Mouse (Mus musculus): Measurements from ENCODE around the gene Krt76. TPM values are rescaled to one million over a fixed set of nuclear protein-coding genes. Genes with fewer than 3 reads are reported as not detected.

Gene Krt76
- total RNA-seq, 1 experiment, result 0.09 TPM

DNA sequence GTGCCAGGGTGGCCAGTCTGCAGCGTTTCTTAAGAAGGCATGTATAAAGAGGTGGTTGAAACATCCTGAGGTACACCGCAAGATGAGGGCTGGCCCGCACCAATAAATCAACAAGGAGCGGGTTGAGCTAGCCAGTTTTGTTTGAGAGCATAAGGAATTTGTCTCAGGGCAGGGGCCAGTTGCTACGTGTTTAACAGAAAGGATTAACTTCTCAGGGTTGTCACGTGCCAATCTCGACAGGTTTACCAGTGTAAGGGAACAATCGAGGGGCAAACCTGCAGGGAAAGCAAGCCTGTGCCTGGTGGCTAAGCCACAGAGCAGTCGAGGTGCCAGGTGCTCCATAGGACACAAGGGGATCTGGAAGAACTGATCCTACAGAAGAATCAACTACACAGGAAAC, 49.5 kb downstream of the Krt76 start:
- peaks cover 0 to 1% of the 10 kb centered on the region in 2 experiments; a peak in 1 of 4 replicates for H3K4me1 ChIP-seq (ENCODE audit: control insufficient read depth in 2 of 2, insufficient read depth in 2 of 2, low read length in 2 of 2, poor library complexity in 1 of 2)
- in situ Hi-C loops (cut with MboI; ENCODE audit: low sequenced_read_pairs in 2 of 2, unreplicated experiment in 2 of 2), result no loop called here
- H3K9ac ChIP-seq (ENCODE audit: insufficient read depth, low read depth, low read length, poor library complexity, severe bottlenecking), result no peak overlapping the region
- no peak overlapping the region for H3K27ac ChIP-seq (ENCODE audit: insufficient read depth, low read depth, low read length, poor library complexity, severe bottlenecking)
- no peak overlapping the region for H3K4me3 ChIP-seq (ENCODE audit: insufficient read depth in 1 of 2, low read depth in 1 of 2, low read length in 2 of 2, poor library complexity in 1 of 2, severe bottlenecking in 1 of 2)
- no peaks in the 10 kb centered on the region for H3K9me3 ChIP-seq (ENCODE audit: control insufficient read depth, insufficient read depth, low read depth, low read length)
- no peak for TF ChIP-seq CHD2 (IDR thresholded peaks at IDR 0.05; ENCODE audit: low read depth, low read length)
- TF ChIP-seq ZC3H11A (IDR thresholded peaks at IDR 0.05; ENCODE audit: borderline replicate concordance, low read depth, low read length), result no peak
- TF ChIP-seq MAFK (IDR thresholded peaks at IDR 0.05; ENCODE audit: insufficient read depth, low read depth, low read length), result no peak
- no peak for TF ChIP-seq HCFC1 (IDR thresholded peaks at IDR 0.05; ENCODE audit: borderline replicate concordance, insufficient read depth, low read length)
- no peak for TF ChIP-seq ZNF384 (IDR thresholded peaks at IDR 0.05; ENCODE audit: low read depth, low read length)
- no peaks in the 10 kb centered on the region for H3K36me3 ChIP-seq (ENCODE audit: control insufficient read depth, insufficient read depth, low read length, poor library complexity, severe bottlenecking)
- DNase-seq (ENCODE audit: low read depth, low spot score), result no peak

DNA sequence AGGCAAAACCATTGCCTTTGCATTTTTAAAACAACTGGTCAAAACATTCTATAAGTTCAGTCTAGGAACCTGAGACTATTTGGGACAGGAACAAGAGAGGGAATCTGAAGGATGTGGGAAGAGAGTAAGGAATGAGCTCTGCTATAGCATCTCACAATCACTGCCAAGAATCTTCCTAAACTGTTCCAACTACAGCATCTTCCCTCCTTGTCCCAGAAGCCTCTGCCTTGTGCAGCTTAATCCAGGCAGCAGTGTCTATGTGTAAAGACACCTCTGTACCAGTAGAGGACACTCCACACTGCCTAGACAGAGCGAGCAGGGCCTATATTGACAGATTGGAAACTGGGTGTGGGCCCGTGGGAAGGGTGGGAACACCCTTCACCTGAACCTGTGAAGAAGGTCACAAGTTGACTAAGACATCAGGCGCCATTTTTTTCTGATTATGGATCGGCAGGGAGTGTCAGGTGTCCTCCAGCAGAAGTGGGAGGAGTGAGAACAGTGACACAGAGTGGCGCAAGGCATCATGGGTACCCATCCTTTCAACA, 57.9 kb downstream of the Krt76 start:
- H3K27ac ChIP-seq (ENCODE audit: insufficient read depth, low read depth, low read length, poor library complexity, severe bottlenecking), result no peak overlapping the region; the same call in 1 of the 2 replicates
- H3K4me1 ChIP-seq (ENCODE audit: control insufficient read depth in 2 of 2, insufficient read depth in 2 of 2, low read length in 2 of 2, poor library complexity in 1 of 2), result peaks cover 0 to 2% of the 10 kb centered on the region in 2 experiments; a peak in 1 of 4 replicates
- in situ Hi-C loops (cut with MboI; ENCODE audit: low sequenced_read_pairs in 2 of 2, unreplicated experiment in 2 of 2), result no loop called here
- H3K9me3 ChIP-seq (ENCODE audit: control insufficient read depth, insufficient read depth, low read depth, low read length), result no peaks in the 10 kb centered on the region
- no peak overlapping the region for H3K9ac ChIP-seq (ENCODE audit: insufficient read depth, low read depth, low read length, poor library complexity, severe bottlenecking)
- H3K4me3 ChIP-seq (ENCODE audit: insufficient read depth in 1 of 2, low read depth in 1 of 2, low read length in 2 of 2, poor library complexity in 1 of 2, severe bottlenecking in 1 of 2), result no peak overlapping the region
- no peaks in the 10 kb centered on the region for H3K36me3 ChIP-seq (ENCODE audit: control insufficient read depth, insufficient read depth, low read length, poor library complexity, severe bottlenecking)
- no peak for TF ChIP-seq HCFC1 (IDR thresholded peaks at IDR 0.05; ENCODE audit: borderline replicate concordance, insufficient read depth, low read length)
- TF ChIP-seq ZNF384 (IDR thresholded peaks at IDR 0.05; ENCODE audit: low read depth, low read length), result no peak
- TF ChIP-seq CHD2 (IDR thresholded peaks at IDR 0.05; ENCODE audit: low read depth, low read length), result no peak
- no peak for DNase-seq (ENCODE audit: low read depth, low spot score)

Other genes with a start within 250 kb of the Krt76 start
- gene Gm5478, start 245.5 kb downstream of the Krt76 start, total RNA-seq (2012; rRNA removed), result not detected in 2 replicates
- gene Krt6b, start 212.6 kb downstream of the Krt76 start, total RNA-seq (2012; rRNA removed), result not detected in 2 replicates
- gene Krt6a, start 198.6 kb downstream of the Krt76 start, total RNA-seq (2012; rRNA removed), result 0.22 TPM in 1 of 2 replicates, not detected in the other
- gene Krt5, start 180.0 kb downstream of the Krt76 start, total RNA-seq (2012; rRNA removed), result 0.11 and 0.31 TPM in 2 replicates
- 0.16 TPM in 1 of 2 replicates, not detected in the other for gene Krt71, start 149.8 kb downstream of the Krt76 start, total RNA-seq (2012; rRNA removed)
- 0.11 TPM in 1 of 2 replicates, not detected in the other for gene Krt72, start 106.5 kb downstream of the Krt76 start, total RNA-seq (2012; rRNA removed)
- not detected in 2 replicates for gene Krt73, start 90.6 kb downstream of the Krt76 start, total RNA-seq (2012; rRNA removed)
- gene Krt2, start 74.8 kb downstream of the Krt76 start, total RNA-seq (2012; rRNA removed), result not detected in 2 replicates
- 0.09 TPM in 1 of 2 replicates, not detected in the other for gene Krt1, start 42.1 kb downstream of the Krt76 start, total RNA-seq (2012; rRNA removed)
- gene Krt77, start 23.2 kb downstream of the Krt76 start, total RNA-seq (2012; rRNA removed), result not detected in 2 replicates
- 0.13 TPM in 1 of 2 replicates, not detected in the other for gene Krt4, start 31.8 kb upstream of the Krt76 start, total RNA-seq (2012; rRNA removed)
- 0.74 and 2.0 TPM in 2 replicates for gene Krt79, start 47.4 kb upstream of the Krt76 start, total RNA-seq (2012; rRNA removed)
- gene Krt78, start 61.4 kb upstream of the Krt76 start, total RNA-seq (2012; rRNA removed), result 0.09 TPM in 1 of 2 replicates, not detected in the other
- 346 and 451 TPM in 2 replicates for gene Krt8, start 111.6 kb upstream of the Krt76 start, total RNA-seq (2012; rRNA removed)
- gene Krt18, start 135.3 kb upstream of the Krt76 start, total RNA-seq (2012; rRNA removed), result 266 and 382 TPM in 2 replicates
- 361 and 417 TPM in 2 replicates for gene Eif4b, start 180.9 kb upstream of the Krt76 start, total RNA-seq (2012; rRNA removed)
- gene Tns2, start 207.5 kb upstream of the Krt76 start, total RNA-seq (2012; rRNA removed), result 4.5 and 4.9 TPM in 2 replicates
- 22.7 and 34.8 TPM in 2 replicates for gene Spryd3, start 243.3 kb upstream of the Krt76 start, total RNA-seq (2012; rRNA removed)